Mouse (Mus musculus) layer of hippocampus, adult 9-11 months (tissue): ENCODE measurements at regions not wholly inside any gene's neighbourhood (a gene's known extent, or its start where the extent isn't known, plus 50 kb on each side); places are given as distances from the start of the nearest gene placed in this dataset.

Experiments
- DNase-seq: peaks from one replicate; pipeline ENCODE4 v3.0.0; 2022

GRCm38 (mm10) chr1:90470996-90471395 lies 131.8 kb upstream of the Cops8 start:
- DNase-seq, result no peak

GRCm38 (mm10) chr1:90471806-90472205 lies 131.0 kb upstream of the Cops8 start:
- no peak for DNase-seq

- DNase-seq, result no peak
These were observed 127.5 kb upstream of the Cops8 start for GRCm38 (mm10) chr1:90475060-90475813.

- DNase-seq, result no peak
These were observed 126.1 kb upstream of the Cops8 start for GRCm38 (mm10) chr1:90476556-90477243.

GRCm38 (mm10) chr1:90478839-90479238 lies 123.9 kb upstream of the Cops8 start:
- no peak for DNase-seq

- DNase-seq, result no peak
These were observed 121.5 kb upstream of the Cops8 start for GRCm38 (mm10) chr1:90481247-90481646.

GRCm38 (mm10) chr1:90481708-90482107 lies 121.1 kb upstream of the Cops8 start:
- DNase-seq, result no peak

- peak; percentile 61 for DNase-seq
These were observed 116.4 kb upstream of the Cops8 start for GRCm38 (mm10) chr1:90486349-90486839.

- no peak for DNase-seq
These were observed 114.9 kb upstream of the Cops8 start for GRCm38 (mm10) chr1:90487886-90488285.

GRCm38 (mm10) chr1:90488991-90489390 lies 113.8 kb upstream of the Cops8 start:
- peak; percentile 24 for DNase-seq

GRCm38 (mm10) chr1:90490335-90490734 lies 112.4 kb upstream of the Cops8 start:
- no peak for DNase-seq

- no peak for DNase-seq
These were observed 109.3 kb upstream of the Cops8 start for GRCm38 (mm10) chr1:90493481-90493880.

- DNase-seq, result no peak
These were observed 107.6 kb upstream of the Cops8 start for GRCm38 (mm10) chr1:90495174-90495573.

GRCm38 (mm10) chr1:90497568-90497967 lies 105.2 kb upstream of the Cops8 start:
- no peak for DNase-seq

GRCm38 (mm10) chr1:90501373-90501772 lies 101.4 kb upstream of the Cops8 start:
- no peak for DNase-seq

- no peak for DNase-seq
These were observed 100.4 kb upstream of the Cops8 start for GRCm38 (mm10) chr1:90502371-90502770.

- DNase-seq, result no peak
These were observed 99.8 kb upstream of the Cops8 start for GRCm38 (mm10) chr1:90502771-90503540.

- DNase-seq, result no peak
These were observed 98.1 kb upstream of the Cops8 start for GRCm38 (mm10) chr1:90504583-90505080.

- DNase-seq, result no peak
These were observed 97.2 kb upstream of the Cops8 start for GRCm38 (mm10) chr1:90505599-90505998.

GRCm38 (mm10) chr1:90506582-90506981 lies 96.2 kb upstream of the Cops8 start:
- no peak for DNase-seq

- no peak for DNase-seq
These were observed 93.4 kb upstream of the Cops8 start for GRCm38 (mm10) chr1:90509371-90509770.

GRCm38 (mm10) chr1:90513442-90514070 lies 89.2 kb upstream of the Cops8 start:
- DNase-seq, result no peak

GRCm38 (mm10) chr1:90514176-90514575 lies 88.6 kb upstream of the Cops8 start:
- no peak for DNase-seq
